Mouse (Mus musculus) duodenum, adult 2 months (tissue): ENCODE measurements around the gene Cdh24. TPM values are rescaled to one million over a fixed set of nuclear protein-coding genes. Genes with fewer than 3 reads are reported as not detected.

Source experiments
- polyA plus RNA-seq: library from polyadenylated mRNA; depleted of rRNA; stranded (reverse); fragments of >200 nt; gene quantifications from 2 replicates; pipeline ENCODE4 v1.2.3, GENCODE M21; 2012; ENCODE audit warnings: low replicate concordance; rRNA removed

Gene Cdh24
- polyA plus RNA-seq = 5.7 and 7.8 TPM in 2 replicates

DNA sequence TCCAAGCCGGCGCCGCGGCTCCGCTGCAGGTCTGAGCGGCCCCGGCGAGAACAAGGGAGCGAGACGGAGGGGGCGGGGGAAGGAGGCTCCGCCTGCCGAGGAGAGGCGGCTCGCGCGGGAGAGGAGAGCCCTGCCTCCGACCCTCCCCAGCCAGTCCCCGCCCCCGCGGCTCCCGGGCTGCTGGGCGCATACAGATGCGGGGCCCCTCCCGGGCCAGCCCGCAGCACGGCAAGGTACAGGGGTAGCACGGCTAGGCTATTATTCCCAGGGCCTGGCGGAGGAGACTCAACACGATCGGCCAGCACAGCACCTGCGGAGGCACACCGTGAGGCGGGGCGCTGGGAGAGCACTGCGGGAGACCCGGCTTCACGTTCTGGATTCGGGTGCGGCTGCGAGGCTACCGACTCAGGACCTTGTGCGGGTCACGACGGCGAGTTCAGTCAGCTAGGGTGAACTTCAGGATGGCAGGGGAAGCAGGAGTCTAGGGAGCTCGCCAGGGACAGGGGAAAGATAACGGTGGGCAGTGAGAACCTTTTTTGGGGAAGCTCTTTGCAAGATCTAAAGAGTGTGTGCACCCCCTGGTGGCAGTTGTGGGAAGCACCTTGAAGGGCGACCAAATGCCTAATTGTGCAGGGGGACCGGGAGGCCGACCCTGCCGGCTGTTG, at the start of gene Cdh24:
TSS of gene Cdh24 (minus strand) at position 60 of the 665 bp plus-strand sequence.

GRCm38 (mm10) chr14:54686522-54687143, 45.5 kb upstream of the Cdh24 start, which contains the start of gene Acin1:
Gene Acin1, minus strand, starts transcription at chr14:54686931.

GRCm38 (mm10) chr14:54686063-54686521, 44.9 kb upstream of the Cdh24 start, which contains the start of gene 1700123O20Rik:
Gene 1700123O20Rik, plus strand, starts transcription at chr14:54686216.

GRCm38 (mm10) chr14:54640946-54641304, 239 bp downstream of the Cdh24 start, which contains the start of gene Gm17606:
Gene Gm17606, plus strand, starts transcription at chr14:54640952.

DNA sequence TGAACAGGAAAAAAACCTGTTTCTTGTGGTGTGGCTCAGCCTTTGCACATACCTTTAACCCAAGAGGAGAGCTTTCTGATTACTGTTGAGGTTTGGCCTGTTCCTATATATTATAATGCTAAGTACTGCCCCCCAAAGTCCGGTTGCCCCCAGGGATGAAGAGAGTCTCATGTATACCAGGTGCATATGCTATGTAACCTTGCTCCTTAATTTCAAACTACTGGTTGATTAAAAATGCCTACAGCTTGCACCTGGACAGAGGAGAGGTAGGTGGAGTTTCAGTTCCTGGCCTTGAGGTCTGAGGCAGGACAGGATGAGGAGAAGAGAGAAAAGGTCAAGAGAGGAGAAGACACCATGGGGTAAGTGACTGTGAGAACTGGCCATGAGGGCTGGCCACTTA, 20.0 kb downstream of the Cdh24 start, which contains the start of gene Psmb11:
TSS of gene Psmb11 (plus strand) at position 301 of the 400 bp plus-strand sequence.

DNA sequence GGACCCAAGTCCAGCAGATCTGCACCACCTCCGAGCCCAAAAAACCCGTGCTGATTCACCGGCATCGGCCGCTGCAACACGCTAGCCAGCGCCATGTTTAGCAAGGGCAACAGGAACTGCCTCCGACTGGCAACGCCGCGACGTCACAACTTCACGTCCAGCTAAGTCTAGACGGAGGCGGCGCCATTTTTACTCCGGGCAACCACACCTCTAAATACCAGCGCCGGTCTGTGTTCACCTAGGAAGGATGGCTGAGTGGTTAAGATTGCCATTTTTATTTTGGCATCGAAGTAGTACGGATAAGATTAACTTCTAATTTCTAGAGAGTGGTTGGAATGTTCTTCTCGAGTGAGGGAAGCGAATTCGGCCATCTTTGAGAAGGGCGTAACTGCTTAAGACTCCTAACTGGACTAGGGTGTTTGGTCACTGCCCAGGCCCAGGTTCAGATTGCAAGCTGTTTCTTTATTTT, 23.2 kb downstream of the Cdh24 start, which contains the start of gene Psmb5:
TSS of gene Psmb5 (minus strand) at position 126 of the 469 bp plus-strand sequence.

GRCm38 (mm10) chr14:54605752-54606321, 35.3 kb downstream of the Cdh24 start, which contains the start of gene 4931414P19Rik:
Gene 4931414P19Rik, minus strand, starts transcription at chr14:54605993.

Other genes starting within 250 kb of the Cdh24 start
- gene Slc7a7, start 223.6 kb downstream of the Cdh24 start, polyA plus RNA-seq = 98.2 and 314 TPM in 2 replicates
- 432 and 2,473 TPM in 2 replicates for gene Mrpl52, start 214.5 kb downstream of the Cdh24 start, polyA plus RNA-seq
- gene Mmp14, start 209.8 kb downstream of the Cdh24 start, polyA plus RNA-seq = 91.4 and 100.0 TPM in 2 replicates
- 234 and 458 TPM in 2 replicates for gene Lrp10, start 177.2 kb downstream of the Cdh24 start, polyA plus RNA-seq
- gene Rem2, start 165.3 kb downstream of the Cdh24 start, polyA plus RNA-seq = 0.16 and 0.18 TPM in 2 replicates
- gene Prmt5, start 123.8 kb downstream of the Cdh24 start, polyA plus RNA-seq = 8.3 and 21.4 TPM in 2 replicates
- 8.0 and 8.5 TPM in 2 replicates for gene Haus4, start 86.7 kb downstream of the Cdh24 start, polyA plus RNA-seq
- 2.8 and 3.3 TPM in 2 replicates for gene Ajuba, start 63.8 kb downstream of the Cdh24 start, polyA plus RNA-seq
- 4.0 and 6.6 TPM in 2 replicates for gene 4931414P19Rik, start 35.4 kb downstream of the Cdh24 start, polyA plus RNA-seq
- 131 and 140 TPM in 2 replicates for gene Psmb5, start 23.3 kb downstream of the Cdh24 start, polyA plus RNA-seq
- 0.02 TPM in 1 of 2 replicates, not detected in the other for gene Psmb11, start 19.9 kb downstream of the Cdh24 start, polyA plus RNA-seq
- gene Gm17606, start 412 bp downstream of the Cdh24 start, polyA plus RNA-seq = not detected in 2 replicates
- gene 1700123O20Rik, start 44.9 kb upstream of the Cdh24 start, polyA plus RNA-seq = 25.6 and 33.7 TPM in 2 replicates
- 48.2 and 68.8 TPM in 2 replicates for gene Acin1, start 45.6 kb upstream of the Cdh24 start, polyA plus RNA-seq
- 0.04 and 0.23 TPM in 2 replicates for gene Gm29776, start 57.5 kb upstream of the Cdh24 start, polyA plus RNA-seq
- gene Cebpe, start 70.8 kb upstream of the Cdh24 start, polyA plus RNA-seq = 2.4 and 8.7 TPM in 2 replicates
- 45.5 and 192 TPM in 2 replicates for gene Slc7a8, start 140.6 kb upstream of the Cdh24 start, polyA plus RNA-seq
- gene Rnf212b, start 172.8 kb upstream of the Cdh24 start, polyA plus RNA-seq = not detected in 2 replicates
- 1.5 and 2.0 TPM in 2 replicates for gene Homez, start 229.6 kb upstream of the Cdh24 start, polyA plus RNA-seq
- 15.5 and 18.2 TPM in 2 replicates for gene Ppp1r3e, start 236.2 kb upstream of the Cdh24 start, polyA plus RNA-seq
- gene Bcl2l2, start 242.0 kb upstream of the Cdh24 start, polyA plus RNA-seq = 31.3 and 48.5 TPM in 2 replicates
- 10.4 and 10.8 TPM in 2 replicates for gene Gm20521, start 242.1 kb upstream of the Cdh24 start, polyA plus RNA-seq